Mouse (Mus musculus) left cerebral cortex, adult 2 months (tissue): ENCODE results near the gene Ebf3. TPM values are rescaled to one million over a fixed set of nuclear protein-coding genes. Genes with fewer than 3 reads are reported as not detected.

Experiments used
- DNase-seq, 2 experiments: peaks; one replicate each; pipeline ENCODE4 v3.0.0; 2021 to 2022; ENCODE audit warnings: low spot score in 2 of 2, mixed read lengths in 1 of 2; ENCODE audit errors: extremely low spot score in 1 of 2
- H3K27ac ChIP-seq: fragments of 200-600 bp; 2 replicates; pipeline ENCODE4 v1.8.1; 2022
- H3K4me3 ChIP-seq: fragments of 200-600 bp; 2 replicates; pipeline ENCODE4 v1.8.1; 2022
- CTCF ChIP-seq: fragments of 200-600 bp; IDR thresholded peaks from 2 replicates; pipeline ENCODE4 v1.8.1; 2022; ENCODE audit warnings: antibody characterized with exemption, mild to moderate bottlenecking, moderate library complexity
- intact Hi-C: fragments of 180-260 bp; cut with DNase I; formaldehyde crosslinking; loops from one replicate; pipeline ENCODE4 v1.15.1; 2025
- total RNA-seq, 2 experiments: library from RNA; stranded (reverse); gene quantifications; 2 replicates each; pipeline ENCODE4 v1.2.3; 2021

Ebf3 gene
- total RNA-seq, 2 experiments from 2014 or later: 0.20 to 0.35 TPM

- no peak for DNase-seq
- intact Hi-C loops: no loop called here
- TF ChIP-seq CTCF: no peak
- Histone ChIP-seq H3K27ac (no peak overlapping the region), H3K4me3 (no peak overlapping the region)
These were observed 3.6 kb upstream of the Ebf3 start for GRCm38 (mm10) chr7:137317659-137318382.

DNA sequence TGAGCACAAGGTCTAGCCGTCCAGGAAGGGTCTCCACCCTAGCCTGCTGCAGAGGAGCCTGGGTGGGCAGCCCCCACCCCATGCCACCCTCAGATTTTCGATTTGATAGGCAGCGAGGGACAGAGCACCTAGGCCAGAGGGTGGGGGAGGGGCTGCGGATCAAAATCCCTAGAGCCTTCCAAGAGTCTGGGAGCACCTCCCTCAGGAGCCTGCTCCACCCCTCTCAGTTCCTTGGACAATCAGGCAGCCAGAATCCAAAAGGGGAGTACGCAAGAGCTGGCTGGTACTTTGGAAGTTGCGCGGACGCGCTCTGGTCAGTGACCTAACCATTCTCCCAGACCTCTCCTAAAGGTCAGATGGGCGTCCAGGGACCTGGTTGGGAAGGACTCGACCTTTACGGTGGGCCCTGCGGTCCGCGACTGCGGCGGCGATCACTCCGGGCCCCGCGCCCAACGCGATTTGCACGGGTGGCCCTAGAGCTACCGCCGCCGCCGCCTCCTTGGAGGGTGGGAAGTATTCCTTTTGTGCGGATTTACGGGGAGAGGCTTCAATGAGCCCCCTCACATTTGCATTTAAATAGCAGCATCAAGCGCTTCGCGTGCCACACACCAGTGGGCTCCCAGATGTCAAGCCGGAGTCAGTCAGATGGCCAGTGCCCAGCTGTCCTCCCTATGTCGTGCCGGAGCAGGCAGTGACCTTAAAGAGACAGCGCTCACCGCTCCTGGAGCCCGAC lies 2.8 kb upstream of the Ebf3 start:
- no peak for TF ChIP-seq CTCF
- Histone ChIP-seq H3K27ac (no peak overlapping the region), H3K4me3 (no peak overlapping the region)
- no peak for DNase-seq
- intact Hi-C loops: no loop called here

DNA sequence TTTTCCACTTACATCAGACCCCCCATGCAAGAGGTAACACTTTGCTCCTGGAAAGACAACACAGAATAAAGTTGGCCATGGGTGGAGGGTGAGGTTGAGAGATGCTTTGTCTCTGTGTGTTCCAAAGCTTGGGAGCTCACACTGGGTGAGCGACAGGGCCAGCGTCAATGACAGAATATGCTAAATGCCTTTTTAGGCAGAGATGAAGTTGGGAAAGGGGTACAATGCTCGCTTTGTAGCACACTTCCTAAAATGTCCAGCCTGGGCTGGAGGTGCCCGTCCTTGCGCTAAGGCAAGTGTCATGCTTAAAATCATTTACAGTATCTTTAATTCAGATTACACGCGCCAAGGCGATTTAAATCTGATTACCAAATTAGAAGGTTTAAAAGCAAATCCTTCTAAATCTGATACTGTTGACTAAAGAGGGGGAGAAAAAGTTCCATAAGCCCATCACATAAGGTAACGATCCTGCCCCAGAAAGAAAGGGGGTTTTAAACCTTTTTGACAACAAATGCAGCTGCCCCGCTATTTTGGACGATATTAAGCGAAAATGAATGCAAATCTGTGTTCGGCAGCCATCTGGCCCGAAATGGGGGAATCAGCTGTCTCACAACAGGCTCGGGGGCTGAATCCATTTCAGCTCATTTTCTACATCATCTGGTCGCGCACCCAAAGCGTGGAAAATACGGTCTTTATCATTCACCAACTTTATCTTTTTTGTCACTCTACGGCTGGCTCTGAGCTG lies 2.1 kb upstream of the Ebf3 start:
- Histone ChIP-seq H3K4me3 (no peak overlapping the region), H3K27ac (no peak overlapping the region)
- intact Hi-C loops: no loop called here
- DNase-seq: no peak
- no peak for TF ChIP-seq CTCF

GRCm38 (mm10) chr7:137315544-137315940 lies 1.3 kb upstream of the Ebf3 start:
- no peak for DNase-seq
- intact Hi-C loops: no loop called here
- Histone ChIP-seq H3K4me3 (no peak overlapping the region), H3K27ac (no peak overlapping the region)
- TF ChIP-seq CTCF: no peak

DNA sequence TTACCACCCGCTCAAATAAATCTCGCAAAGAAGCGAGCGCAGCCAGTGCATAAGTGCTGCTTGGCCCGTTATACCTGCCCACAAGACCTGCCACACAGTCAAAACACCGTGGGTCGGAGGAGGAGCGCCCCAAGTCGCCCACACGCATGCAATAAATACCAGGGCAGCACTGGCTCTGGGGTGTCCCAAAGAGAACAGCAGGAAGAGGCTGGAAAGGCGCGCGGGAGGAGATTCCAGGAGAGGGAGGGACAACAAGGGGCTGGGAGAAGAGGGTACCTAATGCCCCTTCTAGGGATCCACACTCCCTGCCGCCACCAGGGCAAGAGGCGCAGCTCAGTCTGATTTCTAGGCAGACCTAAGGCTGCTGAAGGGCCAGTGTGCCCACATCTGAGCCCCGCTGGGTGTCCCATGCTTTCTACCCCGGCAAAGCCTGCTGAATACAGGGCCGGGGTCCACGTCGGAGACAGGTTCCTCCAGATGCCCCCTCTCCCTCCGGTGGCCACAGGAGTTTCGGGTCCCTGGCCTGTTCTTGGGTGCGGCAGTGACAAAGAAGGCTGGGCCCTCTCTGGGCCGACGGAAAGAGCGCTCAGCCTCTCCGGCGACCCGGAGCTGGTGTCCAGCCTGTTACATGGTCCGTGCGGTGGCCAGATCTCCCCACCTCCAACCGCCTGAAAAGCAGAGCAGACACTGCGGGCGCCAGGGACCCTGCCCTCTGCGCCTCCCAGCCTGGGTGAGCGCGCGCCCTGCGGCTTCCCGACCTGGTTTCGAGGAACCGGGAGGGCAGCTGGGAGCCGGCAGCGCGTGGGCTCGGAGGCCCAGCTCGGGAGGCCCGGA lies 682 bp upstream of the Ebf3 start:
- intact Hi-C loops: loop anchor here (5.0 kb wide), 1 partner anchor 1253 kb away; no protein-coding TSS in a partner anchor
- Histone ChIP-seq H3K27ac (no peak overlapping the region), H3K4me3 (no peak overlapping the region)
- DNase-seq: no peak
- TF ChIP-seq CTCF: no peak

GRCm38 (mm10) chr7:137313183-137313903 lies 902 bp downstream of the Ebf3 start:
- no peak for TF ChIP-seq CTCF
- H3K27ac ChIP-seq: no peak overlapping the region
- DNase-seq: no peak
- peak overlapping the region; percentile 33 for H3K4me3 ChIP-seq
- intact Hi-C loops: loop anchor here (5.0 kb wide), 1 partner anchor 1251 kb away; no protein-coding TSS in a partner anchor

GRCm38 (mm10) chr7:137312933-137313182 lies 1.4 kb downstream of the Ebf3 start:
- H3K27ac ChIP-seq: no peak overlapping the region
- intact Hi-C loops: loop anchor here (5.0 kb wide), 1 partner anchor 1251 kb away; no protein-coding TSS in a partner anchor
- H3K4me3 ChIP-seq: peak overlapping the region; percentile 33; the same call in 1 of the 2 replicates
- TF ChIP-seq CTCF: no peak
- no peak for DNase-seq

DNA sequence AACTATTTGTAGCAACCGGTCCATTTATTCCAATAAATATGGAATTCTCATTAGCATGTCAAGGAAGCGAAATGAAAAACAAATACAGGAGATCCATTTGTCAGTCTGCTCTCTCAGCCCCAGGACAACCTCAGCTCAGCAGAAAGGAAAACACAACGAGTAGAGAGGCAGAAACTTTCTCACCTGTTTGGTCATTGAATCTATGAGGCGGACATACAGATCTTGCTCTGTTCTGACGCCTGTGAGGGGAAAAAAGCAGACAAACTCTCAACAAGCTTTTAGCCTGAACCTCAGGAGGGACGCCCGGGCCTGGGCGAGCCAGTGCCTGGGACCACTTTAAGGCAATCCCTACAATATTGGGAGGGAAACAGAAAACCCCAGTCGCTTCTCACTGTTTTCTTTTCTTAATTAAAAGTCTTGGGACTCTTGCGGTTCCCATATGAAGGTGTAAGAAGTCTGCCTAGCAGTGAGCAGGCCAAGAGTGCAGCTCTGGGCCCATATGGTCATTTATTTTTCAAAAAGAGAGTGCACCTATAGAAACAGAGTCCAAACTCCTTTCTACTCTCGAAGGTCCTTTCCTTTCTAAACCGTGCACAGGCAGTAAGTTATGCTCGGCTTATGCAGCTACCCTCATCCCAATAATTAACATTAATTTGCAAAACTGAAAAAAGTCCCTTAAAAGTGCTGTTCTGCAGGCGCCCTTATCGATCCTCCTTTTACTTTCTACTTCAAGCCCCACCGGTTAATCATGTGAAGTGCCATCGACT lies 1.9 kb downstream of the Ebf3 start:
- no peak overlapping the region for H3K27ac ChIP-seq
- no peak overlapping the region for H3K4me3 ChIP-seq
- DNase-seq: no peak
- intact Hi-C loops: loop anchor here (5.0 kb wide), 1 partner anchor 1250 kb away; no protein-coding TSS in a partner anchor
- TF ChIP-seq CTCF: no peak

- intact Hi-C loops: loop anchor here (5.0 kb wide), 1 partner anchor 1249 kb away; no protein-coding TSS in a partner anchor
- no peak overlapping the region for H3K27ac ChIP-seq
- no peak overlapping the region for H3K4me3 ChIP-seq
- TF ChIP-seq CTCF: no peak
- no peak for DNase-seq
These were observed 2.7 kb downstream of the Ebf3 start for GRCm38 (mm10) chr7:137311341-137312110.
